Mouse (Mus musculus) CD4-positive, CD25-positive, alpha-beta regulatory T cell, adult 4 months (primary cell): ENCODE results near the gene H2afv. TPM values are rescaled to one million over a fixed set of nuclear protein-coding genes. Genes with fewer than 3 reads are reported as not detected.

Experiments
- ATAC-seq: one replicate; pipeline ENCODE4 v1.8.0; 2017
- polyA plus RNA-seq, 2 experiments: library from polyadenylated mRNA; unstranded; fragments of 100-300 nt; shearing (Covaris generic); gene quantifications; one replicate each; pipeline ENCODE4 v1.2.1; 2017

The H2afv gene
- polyA plus RNA-seq = 100 to 1,000 TPM; 147 to 164 TPM

DNA sequence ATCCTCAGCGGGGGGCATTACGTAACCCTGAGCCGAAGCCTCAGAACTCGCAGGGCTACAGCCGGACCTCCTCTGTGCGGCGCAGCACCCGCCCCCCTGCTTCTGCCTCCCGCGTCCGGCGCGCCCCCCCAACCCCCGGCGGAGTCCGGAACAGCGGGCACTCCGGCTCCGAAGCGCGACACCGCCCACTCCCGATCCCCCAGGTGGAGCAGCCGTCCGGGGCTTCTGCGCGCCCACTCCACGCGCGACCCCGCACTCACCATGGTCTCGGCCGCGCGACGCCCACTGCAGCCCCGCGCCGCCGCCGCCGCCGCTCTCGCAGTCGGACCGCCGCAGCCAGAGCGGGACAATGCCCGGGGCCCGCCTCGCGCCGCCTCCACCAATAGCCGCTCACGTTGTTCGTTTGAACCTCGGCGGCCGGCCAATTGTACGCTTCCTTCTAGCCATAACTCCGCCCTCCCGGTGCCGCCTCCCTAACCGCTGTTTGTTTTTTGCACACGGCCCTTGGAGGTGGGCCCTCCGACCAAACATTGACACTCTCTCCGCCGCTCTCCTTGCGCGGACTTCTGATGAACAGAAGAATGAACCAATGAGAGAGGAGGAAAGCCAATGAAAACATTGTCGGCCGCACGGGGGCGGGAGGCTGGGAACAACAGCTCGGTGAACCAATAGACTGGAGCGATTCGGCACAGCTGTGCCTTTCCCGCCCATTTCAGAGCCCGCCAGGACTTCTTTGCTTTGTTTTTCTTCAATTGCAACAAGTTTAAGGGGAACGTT, at the start of gene H2afv:
Gene H2afv (minus strand): TSS at position 367 of the 777 bp plus-strand sequence.
- ATAC-seq = peak; percentile 96

GRCm38 (mm10) chr11:6489691-6490503, 45.7 kb upstream of the H2afv start:
- ATAC-seq = peak; percentile 62

GRCm38 (mm10) chr11:6489257-6489656, 45.0 kb upstream of the H2afv start:
- no peak for ATAC-seq

DNA sequence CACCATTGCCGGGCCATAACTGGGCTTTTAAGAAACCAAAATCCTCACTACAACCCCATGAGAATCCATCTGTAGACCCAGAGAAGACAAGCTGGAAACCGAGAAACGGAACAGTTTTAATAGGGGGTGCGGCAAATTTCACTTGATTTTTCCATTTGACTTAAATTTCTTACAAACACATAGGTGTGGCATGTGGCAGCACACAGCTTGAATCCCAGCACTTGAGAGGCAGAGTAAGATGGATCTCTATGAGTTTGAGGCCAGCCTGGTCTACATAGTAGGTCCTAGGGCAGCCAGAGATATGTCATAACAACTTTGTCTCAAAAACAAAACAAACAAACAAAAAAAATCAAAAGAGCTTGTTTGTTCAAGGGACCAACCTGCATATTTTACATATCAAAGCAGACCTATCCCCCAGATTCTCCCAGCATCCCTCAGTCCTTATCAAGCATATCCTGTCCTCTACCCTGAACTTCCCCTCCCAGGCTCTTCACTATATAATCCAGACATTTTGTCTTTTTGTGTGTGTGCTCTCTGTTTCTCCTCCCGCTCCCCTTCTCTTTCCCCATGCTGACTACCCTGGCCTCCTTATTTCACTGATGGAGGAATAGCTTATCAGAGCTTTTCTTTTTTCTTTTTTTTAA, 43.9 kb upstream of the H2afv start:
- no peak for ATAC-seq

DNA sequence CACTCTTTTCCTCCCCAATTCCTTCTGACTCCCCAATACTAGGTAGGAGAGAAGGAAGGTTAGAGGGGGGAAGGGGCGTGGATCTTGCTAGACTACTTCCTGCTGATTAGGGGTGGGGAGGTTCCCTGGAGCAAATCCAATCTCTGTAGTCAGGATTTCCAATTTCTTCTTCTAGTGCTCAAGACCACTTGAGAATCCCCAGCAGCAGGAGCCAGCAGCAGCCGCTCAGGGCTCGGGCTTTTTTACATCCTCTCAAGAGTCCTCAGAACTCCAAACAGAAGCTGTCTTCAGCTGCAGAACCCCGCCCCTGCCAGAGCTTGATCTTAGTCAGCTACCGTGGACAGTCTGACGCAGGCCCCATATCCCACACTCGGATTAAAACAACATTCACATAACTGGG, 43.3 kb upstream of the H2afv start:
- no peak for ATAC-seq

DNA sequence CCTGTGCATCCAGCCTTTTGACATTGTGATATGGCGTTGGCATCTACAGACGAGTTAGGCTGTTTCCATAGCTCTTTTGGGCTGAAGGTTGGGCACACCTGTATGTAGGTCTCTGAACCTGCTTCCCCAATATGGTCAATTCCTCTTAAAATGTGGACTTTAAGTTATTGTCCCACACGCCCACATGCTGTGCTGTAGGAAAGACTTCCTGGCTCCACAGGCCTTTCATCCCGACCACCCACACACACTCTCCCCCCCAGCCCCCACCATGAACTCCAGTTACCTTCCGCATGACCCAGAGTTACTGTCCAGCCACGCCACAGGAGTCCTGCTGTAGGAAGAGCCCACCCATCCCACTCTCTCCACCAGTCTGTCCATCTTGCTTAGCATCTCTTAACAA, 42.7 kb upstream of the H2afv start:
- ATAC-seq = no peak

- no peak for ATAC-seq
These were observed 40.2 kb upstream of the H2afv start for GRCm38 (mm10) chr11:6484244-6484959.

DNA sequence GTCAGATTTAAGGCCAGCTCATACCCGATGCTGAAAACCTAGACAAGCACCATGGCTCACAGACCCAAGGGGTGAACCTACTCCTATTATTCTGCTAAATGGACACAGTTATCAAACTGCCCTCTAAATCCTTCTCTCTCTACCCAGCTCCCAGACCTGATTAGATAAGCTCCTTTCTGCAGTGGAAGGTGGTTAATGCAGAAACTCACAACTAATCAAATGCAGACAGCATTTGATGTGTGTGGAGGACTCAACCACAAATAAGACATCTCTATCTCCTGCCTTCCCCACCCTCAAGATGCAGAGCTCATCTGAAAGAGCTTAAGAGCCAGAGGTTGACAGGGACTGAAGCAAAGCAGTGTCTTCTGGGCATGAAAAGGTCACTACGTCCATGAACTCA, 38.9 kb upstream of the H2afv start:
- no peak for ATAC-seq

DNA sequence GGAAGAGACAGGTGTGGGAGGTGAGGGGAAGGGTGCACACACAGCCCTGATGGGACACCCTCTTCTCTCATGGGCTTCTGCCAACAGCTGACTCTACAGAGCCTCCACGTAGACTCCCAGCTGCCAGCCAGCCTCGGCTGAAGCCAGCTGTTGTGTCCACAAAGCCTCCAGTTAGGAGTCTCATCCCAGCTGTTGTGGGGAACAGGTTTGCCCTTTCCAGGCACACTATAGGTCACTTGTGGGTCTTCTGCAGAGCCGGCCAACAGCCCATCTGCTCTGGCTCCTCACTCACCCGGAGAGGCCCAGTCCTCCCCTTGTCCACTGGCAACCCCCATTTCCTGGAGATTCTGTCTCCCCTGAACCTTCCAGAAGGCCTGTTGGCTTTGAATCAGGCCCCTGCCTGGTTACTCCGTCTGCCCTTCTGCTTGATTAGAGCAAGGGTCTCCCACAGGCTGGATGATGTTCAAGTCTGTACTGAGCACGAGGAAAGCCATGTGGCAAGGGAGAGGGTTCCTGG, 37.5 kb upstream of the H2afv start:
- no peak for ATAC-seq

DNA sequence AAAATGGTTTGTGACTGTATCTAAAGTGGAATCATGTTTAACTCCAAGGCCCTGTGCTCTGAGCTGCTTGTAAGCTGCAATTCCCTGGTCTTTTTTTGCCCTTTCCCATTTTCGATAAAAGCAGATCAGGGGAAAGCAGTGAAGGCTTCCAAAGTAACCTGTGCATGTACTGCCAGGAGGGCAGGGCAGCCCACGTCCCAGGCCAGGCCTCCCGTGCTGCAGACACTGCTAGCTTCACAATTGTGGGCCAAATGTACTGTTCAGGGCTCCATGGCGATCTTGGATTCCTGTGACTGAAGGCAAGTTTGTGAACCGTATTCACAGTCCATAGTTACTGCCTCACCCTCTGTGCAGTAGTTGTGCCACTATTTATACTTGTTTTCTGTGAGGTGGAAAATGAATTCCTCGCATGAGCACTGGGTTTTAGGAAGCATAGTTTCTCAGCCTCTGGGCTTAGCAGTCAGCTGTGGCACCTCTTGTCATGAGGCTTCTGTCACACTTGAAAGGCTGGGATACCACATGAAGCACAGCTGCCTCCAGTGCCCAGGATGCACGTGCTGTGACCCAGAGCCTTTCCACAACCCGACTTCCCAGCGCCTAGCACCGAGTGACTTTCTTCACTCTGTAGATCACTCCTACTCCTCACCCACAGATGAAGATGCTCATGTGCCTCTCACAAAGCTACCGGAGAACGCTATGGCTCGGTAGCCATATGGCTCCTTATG, 36.6 kb upstream of the H2afv start:
- ATAC-seq = no peak

DNA sequence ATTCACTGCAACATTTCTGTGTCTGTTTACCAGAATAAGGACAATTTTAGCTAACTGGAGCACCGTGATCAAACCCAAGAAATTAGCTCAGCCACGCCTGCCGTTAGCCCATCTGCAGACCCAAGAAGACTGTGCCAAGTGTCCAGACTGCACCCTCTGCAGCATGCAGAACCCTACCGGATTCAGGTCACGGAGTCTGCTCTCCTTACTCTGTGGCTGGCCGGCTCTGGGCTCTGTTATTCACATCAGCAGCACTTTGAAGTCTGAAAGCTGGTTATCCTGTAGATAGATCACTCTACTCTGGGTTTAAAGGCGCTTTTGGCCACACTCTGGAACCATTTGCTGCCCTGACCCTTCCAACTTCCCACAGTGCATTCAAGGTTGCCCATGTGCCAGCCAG, 35.9 kb upstream of the H2afv start:
- no peak for ATAC-seq

- no peak for ATAC-seq
These were observed 35.0 kb upstream of the H2afv start for GRCm38 (mm10) chr11:6479231-6479630.

DNA sequence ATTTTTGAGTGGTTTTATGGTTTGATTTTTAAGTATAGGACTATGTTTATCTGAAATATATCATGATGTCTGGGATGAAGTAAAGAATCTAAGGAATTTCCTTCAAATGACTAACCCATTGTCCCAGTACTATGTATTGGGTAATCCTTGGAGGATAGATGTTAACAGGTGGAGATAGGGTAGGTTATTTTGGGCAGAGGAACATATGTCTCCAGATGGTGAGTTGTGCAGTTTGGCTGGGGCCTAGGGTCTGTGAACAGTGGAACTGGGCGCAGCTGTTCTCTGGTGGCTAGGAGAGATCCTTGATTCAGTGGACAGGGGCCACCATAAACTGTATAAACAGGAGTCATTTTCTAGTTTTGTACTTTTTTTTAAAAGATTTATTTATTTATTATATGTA, 33.1 kb upstream of the H2afv start:
- no peak for ATAC-seq

DNA sequence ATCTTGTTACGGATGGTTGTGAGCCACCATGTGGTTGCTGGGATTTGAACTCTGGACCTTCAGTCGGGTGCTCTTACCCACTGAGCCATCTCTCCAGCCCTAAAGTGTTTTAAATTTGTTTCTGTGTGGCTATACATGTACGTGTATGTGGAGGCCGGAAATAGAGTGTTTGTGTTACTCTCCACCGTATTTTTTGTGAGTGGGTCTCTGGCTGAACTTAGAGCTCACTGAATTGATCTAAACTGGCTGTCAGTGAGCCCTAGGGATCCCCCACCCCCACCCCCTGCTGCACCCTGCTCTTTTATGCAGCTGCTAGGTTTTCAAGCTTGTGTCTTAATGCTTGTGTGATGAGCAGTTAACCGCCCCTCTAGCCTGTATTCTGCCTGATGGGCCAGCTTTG, 32.6 kb upstream of the H2afv start:
- ATAC-seq = no peak

DNA sequence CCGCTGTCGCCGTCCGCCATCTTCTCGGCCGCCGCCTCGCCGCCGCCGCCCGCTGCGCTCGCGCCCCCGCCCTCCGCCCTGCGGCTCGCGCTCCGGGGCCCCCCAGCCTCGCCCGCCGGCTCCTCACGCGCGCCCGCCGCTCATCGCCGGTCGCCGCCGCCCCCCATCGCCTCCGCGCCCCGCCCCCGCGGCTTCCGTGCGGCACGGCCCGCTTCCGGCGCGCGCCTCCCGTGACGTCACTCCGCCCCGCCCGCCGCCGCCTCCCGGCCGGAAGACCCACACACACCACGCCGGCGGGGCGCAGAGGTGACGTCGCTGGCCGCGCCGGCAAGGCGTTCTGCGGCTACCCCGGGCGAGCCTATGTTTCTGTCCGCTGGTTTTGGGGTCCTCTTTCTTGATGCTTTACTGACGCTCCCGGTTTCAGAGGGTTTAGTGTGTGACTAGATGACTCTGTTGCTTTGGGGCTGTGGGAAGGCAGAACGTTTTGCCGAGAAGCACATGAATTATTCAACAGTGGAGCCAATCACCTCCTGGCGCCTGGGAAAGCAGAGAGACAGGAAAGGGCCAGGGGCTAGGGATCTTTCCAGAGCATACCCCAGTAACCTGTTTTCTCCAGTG, 31.7 kb upstream of the H2afv start, which contains the start of gene Purb:
Gene Purb (minus strand): TSS at position 51 of the 618 bp plus-strand sequence.
- peak; percentile 85 for ATAC-seq

- peak; percentile 47 for ATAC-seq
These were observed 30.9 kb upstream of the H2afv start for GRCm38 (mm10) chr11:6474874-6475731.

- no peak for ATAC-seq
These were observed 30.1 kb upstream of the H2afv start for GRCm38 (mm10) chr11:6474381-6474780.

- no peak for ATAC-seq
These were observed 27.8 kb upstream of the H2afv start for GRCm38 (mm10) chr11:6472076-6472475.

DNA sequence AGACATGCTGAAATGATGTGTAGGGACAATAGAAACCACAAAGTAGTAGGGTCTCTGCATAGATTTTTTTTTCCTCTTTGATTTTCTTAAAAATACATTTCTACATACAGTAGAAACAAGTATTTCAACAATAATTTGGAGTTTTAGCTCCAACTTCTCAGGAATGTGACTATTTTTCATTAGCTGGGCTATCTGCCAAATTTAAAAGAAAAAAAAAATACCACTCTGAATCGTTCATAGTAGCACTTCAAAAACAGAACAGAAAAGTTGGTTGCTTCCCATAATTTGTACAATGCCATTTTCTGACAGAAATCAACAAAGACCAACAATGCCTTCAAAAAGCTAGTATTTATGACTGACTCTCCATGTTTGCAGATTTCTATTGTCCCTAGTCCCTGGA, 27.2 kb upstream of the H2afv start:
- ATAC-seq = no peak

GRCm38 (mm10) chr11:6471054-6471453, 26.8 kb upstream of the H2afv start:
- ATAC-seq = no peak
